Mouse (Mus musculus): ENCODE results near the gene Spn.
"Not testable (repeated sequence)": the region's sequence is repeated elsewhere in the genome, so short reads cannot be mapped to it uniquely, and the experiment has no call there.

Gene Spn

DNA sequence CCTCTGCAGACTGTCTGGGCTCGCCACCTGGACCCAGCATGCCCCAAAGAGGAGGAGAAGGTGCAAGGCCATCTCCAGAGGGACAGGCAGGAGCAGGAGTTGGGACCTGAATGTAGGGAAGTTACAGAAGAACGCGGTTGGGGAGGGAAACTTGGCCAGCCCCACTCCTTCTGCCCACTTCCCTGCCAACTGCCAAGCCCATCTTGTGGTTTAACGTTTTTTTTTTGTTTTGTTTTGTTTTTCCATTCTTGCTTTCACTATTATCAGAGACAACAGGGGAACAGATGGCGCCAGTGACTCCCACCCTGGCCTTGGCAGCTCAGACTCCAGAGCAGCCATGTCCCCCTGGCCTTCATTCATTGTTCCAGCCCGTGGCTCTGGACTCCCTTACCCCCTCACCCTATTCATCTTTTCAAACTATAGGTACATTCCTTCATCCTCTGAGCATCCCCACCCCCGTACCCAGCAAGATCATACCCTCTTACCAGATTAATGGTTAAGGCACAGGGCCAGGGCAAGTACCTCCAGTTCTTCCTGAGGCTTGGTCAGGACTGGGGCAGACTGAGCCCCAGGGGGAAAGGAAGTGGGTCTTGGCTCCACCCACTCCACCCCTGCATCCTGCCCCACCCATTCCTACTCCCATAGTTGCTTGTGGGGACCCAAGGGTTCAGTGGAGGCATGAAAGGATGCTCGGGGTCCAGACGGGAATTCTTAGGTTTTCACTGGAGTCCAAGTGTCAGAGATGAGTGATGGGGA, at the start of gene Spn:
Spn (minus strand) TSS at position 562 of the 756 bp plus-strand sequence.
- no peak for DNase-seq (ENCODE audit: low read depth)

DNA sequence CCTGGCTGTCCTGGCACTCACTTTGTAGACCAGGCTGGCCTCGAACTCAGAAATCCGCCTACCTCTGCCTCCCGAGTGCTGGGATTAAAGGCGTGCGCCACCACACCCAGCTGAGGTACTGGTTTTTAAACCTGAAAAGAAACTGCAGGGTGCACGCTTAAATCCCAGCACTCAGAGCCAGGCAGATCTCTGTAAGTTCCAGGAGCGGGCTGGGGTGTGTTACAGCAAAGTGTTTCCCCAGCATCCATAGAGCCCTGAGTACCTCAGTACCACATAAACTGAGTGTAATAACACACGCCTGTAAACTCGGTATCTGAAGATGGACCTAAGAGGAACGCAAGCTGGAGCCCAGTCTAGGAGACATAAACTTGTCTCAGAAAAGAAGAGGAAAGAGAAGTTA, 49.7 kb upstream of the Spn start:
- no peak for DNase-seq (ENCODE audit: low read depth)

DNA sequence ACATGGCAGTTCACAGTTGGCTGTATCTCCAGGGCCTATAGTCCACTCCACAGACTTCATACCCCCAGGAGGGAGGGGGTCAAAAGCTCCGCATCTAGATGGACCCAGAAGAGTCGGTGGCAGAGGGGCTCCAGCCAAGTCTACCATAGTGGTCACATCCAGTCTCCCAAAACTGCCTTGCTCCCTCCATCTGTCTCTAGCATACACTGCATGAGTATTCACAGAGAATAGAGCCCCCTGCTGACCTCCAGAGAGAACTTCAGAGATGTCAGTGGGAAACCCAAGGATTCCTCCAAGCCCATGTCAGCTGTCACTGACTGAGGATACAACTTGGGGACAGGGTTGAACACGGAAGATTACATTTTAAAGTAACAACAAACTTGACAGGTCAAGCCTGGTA, 48.0 kb upstream of the Spn start:
- DNase-seq (ENCODE audit: low read depth) = no peak

DNA sequence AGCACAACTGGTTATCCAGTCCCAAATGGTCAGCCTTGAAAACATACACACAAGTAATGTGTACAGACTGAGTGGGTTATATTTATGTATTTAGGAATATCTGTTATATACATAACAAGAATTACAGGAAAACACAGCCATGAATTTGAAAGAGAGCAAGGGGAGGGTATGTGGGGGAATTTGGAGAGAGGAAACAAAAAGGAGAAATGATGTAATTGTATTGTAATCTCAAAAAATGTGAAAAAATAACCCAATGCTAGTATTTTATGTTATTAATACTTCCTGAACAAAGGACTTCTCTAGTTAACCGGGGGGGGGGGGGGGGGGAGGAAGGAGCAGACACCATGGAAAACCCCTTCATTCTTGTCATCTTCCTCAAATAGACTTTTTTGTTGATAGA, 47.1 kb upstream of the Spn start:
- DNase-seq (ENCODE audit: low read depth) = no peak

DNA sequence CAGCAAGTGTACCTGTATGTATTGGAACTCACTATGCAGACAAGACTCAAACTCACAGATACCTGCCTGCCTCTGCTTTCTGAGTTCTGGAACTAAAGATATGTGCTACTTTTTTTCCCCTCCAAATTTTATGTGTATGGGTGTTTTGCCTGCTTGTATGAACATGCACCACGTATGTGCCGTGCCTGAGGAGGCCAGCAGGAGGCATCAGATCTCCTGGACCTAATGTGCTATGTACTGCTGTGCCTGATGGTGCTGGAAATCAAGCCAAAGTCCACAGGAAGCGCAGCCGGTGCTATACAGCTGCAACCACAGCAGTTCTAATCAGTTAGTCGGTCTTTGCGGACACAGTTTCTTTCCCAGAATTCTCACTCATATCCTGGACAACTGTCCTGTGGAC, 46.2 kb upstream of the Spn start:
- no peak for DNase-seq (ENCODE audit: low read depth)

DNA sequence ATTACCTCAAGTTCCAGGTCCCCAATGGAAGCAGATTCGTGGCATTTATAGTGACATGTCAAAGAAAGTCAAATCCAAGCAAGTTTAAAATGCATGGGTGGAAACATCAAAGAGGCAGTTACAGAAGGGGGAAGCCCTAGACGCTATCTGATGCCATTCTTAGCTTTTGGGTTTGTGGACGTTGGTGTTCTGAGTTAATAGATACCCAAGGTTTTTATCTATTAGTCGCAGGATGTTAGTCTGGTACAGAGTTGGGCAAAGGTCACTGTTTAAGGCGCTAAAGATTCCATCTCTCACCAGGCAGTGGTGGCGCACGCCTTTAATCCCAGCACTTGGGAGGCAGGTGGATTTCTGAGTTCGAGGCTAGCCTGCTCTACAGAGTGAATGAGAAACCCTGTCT, 45.7 kb upstream of the Spn start:
- no peak for DNase-seq (ENCODE audit: low read depth)

DNA sequence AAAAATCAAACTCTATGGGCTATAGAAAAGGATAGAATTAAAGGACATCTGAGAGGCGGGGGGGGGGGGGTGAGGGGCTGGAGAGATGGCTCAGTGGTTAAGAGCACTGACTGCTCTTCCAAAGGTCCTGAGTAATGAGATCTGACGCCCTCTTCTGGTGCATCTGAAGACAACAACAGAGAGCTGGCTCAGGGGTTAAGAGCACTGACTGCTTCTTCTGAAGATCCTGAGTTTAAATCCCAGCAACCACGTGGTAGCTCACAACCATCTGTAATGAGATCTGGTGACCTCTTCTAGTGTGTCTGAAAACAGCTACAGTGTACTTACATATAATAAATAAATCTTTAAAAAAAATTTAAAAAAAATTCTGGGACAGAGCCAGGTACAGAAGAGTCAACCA, 44.1 kb upstream of the Spn start:
- DNase-seq (ENCODE audit: low read depth) = not testable (repeated sequence)

DNA sequence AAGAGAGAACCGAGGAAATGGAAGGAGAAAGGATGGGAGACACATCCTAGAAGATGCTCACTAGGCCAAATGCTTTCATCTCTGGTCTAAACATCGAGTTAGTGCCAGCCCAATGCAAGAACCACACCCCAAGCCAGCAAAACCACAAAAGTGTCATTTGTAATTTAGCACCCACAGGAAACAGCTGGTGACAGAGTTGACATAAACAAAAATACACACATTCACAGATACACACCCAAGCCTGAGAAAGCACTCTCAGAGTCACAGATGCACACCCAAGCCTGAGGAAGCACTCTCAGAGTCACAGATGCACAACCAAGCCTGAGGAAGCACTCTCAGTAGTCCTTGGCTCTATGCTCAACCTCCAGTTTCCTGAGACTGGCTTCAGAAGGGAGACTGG, 43.2 kb upstream of the Spn start:
- no peak for DNase-seq (ENCODE audit: low read depth)

DNA sequence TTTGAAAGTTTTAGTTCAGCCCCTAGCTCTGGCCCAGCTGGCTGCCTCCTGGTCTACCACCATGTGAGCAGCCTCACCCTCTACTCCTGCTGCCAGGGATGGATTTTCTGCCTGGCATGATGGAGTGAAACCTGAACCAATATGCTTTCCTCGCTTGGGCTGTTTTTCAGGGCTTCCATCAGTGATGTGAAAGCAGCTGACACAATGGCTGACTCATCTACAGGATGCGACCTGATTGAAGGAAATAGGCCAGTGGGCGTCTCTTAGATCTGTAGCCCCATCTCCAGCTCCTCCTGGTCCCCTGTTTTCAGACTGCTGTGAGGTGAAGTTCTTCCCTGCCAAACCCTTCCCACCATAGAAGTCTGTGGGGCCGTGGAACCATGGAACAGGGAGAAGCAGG, 39.3 kb upstream of the Spn start:
- DNase-seq (ENCODE audit: low read depth) = no peak

DNA sequence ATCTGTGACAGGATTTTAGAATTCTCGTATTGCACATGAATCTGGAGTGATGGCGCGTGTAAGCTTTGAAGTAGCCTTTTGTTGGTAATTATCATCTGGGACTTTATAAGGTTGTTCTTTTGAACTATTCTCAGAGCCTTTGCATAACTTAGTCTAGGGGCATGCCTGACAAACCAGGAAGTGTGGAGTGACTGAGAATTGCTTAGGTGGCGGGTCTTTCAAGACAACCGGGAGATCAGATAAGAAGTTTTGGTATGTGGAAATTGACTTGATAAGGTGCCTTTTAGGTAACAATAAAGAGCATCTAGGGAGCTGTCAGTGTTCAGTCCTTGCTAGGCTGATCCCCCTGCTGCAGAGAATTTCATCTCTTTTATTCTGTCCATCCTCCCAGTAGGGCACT, 28.9 kb upstream of the Spn start:
- DNase-seq (ENCODE audit: low read depth) = no peak

DNA sequence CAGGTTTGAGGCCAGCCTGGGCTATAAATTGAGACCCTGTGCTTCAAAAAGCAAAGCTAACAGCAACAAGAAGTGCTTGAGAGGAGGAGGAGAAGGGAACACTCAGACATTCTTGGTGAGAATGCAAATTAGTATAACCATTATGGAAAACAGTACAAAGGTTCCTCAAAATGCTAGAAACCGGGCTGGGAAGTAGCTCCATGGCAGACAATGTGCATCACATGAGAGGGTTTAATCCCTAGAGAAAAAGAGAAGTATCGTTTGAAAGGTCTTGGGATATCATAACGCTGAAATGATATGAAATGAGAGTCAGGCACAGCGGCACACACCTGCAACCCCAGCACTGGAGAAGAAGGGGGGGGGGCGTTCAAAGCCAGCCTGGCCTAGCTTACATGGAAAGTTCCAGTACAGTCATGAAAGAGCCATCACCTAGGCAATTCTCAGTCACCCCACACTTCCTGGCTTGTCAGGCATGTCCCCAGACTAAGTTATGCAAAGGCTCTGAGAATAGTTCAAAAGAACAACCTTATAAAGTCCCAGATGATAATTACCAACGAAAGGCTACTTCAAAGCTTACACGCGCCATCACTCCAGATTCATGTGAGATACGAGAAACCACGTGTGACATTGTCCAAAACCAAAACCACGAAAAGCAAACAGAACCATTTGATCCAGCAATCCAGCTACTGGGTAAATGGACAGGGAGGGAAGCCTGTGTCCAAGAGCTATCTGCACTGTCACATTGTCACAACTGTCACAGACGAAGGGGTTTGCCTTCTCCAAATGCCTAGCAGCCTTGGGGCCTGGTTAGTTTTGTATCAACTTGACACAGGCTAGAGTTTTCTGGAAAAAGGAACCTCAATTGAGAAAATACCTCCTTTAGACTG, 28.2 kb upstream of the Spn start:
- no peak for DNase-seq (ENCODE audit: low read depth)

DNA sequence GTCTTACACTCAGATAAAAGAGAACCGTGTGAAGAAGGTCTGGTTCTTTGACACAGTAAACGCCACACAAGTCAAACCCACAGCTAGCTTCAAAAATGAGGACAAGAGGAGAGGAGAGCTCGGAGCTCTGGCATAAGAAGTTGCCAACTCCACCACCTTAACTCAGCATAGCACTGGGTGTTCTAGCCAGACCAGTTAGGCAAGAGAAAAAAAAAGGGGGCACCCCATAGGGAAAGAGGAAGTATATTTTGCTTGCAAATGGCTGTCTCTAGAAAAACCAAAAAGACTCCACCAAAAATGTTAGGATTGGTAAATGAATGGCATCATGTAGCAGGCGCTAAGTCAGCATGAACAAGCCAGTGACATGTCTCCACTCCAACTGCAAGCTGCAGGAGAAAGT, 26.4 kb upstream of the Spn start:
- no peak for DNase-seq (ENCODE audit: low read depth)

DNA sequence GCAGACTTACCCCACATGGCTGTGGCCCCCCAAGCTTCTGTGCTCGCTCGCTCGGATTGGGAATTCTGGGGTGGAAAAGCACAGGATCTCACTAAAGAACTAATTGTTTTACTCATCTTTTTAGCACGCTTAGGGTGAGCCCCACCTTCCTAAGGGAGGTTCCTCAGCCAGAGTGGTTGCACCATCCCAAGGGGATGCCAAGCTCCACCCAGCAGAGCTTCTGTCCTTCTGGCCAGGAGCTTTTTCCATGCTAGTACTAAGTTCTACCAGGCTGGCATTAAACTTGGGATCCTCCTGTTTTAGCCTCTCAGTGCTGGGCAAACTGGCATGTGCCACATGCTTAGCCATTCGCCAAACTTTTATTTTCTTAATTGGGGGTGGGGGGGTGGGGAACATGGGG, 24.9 kb upstream of the Spn start:
- no peak for DNase-seq (ENCODE audit: low read depth)

DNA sequence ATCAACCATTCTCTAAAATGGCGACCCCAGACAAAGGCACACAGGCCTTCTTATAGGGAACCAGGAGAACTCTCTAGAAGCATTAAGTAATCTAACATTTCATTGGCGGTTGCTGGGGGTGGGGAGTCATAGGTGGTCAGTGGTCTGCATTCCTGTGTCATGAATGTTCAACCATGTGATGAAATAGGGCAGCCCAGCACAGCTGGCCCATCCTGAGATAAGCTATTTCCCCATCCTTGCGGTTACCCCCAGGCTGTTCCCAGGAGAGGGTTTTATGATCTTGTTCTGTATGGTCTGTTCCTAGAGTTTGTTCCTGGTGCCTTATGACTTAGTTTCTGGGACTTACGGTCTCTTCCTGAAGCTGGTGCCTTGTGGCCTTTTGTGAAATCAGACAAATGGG, 19.9 kb upstream of the Spn start:
- peak; percentile 46 for DNase-seq (ENCODE audit: low read depth)

DNA sequence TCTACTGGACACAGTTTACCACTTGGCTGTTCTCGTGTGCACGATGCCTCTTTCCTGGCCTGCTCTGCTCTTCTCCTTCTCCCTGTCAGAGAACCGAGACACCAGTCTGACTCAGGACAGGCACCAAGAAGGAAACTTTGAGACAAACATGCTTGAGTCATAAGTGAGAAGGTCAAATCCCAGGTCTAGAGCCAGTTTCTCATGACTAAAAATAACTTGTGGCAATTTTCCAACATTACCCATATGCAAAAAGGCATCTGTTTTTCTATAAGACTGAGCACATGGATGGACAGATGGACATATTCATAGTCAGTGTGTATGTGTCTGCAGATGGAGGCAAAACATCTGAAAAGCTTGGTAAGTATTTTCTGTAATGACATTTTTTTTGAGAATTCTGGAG, 15.9 kb upstream of the Spn start:
- DNase-seq (ENCODE audit: low read depth) = peak; percentile 55

DNA sequence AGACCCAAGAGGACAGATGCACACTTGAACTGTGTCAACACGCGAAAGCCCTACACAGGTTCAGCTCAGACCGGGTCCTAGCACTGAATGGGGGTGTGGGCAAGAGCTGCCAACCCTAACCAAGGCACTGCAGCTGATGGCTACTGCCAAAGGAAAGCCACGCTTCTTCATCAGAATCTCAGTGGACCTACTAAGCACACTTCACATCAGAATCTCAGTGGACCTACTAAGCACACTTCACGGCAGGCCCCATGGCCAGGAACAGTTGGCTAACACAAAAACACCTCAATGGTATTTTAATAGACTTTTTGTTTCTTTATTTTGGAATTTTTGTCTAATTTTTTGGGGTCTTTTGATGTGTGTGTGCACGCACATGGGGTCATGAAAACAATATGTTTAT, 14.8 kb upstream of the Spn start:
- DNase-seq (ENCODE audit: low read depth) = no peak

DNA sequence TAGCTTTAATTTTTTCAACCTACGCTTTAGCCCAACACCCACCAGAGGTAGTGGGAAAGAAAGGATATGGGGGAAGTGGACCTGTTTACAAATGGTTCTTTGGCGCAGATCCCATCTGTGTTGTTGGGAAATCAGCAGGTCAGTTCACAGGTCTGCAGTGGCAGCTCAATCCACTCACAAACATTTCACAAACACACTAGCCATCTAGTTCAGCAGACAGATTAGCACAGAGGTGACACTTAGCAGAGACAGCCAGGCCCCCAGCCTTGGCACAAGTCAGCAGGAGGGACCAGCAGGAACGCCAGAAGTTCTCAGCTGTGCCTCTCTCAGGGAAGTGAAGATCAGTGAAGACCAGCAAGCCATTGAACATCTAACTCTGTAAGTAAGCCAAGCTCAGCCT, 10.3 kb upstream of the Spn start:
- DNase-seq (ENCODE audit: low read depth) = no peak

DNA sequence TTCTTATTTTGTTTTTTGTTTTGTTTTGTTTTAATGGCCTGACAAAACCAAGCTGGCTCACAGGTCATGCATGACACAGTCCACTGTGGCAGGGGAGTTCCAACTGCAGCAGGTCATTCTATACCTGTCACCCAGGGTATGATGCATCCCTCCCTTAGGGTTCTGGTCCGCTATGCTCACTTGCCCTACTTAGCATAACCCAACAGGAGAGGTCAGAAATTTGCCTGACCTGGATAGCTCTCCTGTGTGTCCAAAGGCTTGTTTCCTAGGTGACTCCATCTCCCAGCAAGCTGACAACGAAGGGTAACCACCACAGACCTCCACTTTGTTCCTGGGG, 8.6 kb upstream of the Spn start:
- no peak for DNase-seq (ENCODE audit: low read depth)

DNA sequence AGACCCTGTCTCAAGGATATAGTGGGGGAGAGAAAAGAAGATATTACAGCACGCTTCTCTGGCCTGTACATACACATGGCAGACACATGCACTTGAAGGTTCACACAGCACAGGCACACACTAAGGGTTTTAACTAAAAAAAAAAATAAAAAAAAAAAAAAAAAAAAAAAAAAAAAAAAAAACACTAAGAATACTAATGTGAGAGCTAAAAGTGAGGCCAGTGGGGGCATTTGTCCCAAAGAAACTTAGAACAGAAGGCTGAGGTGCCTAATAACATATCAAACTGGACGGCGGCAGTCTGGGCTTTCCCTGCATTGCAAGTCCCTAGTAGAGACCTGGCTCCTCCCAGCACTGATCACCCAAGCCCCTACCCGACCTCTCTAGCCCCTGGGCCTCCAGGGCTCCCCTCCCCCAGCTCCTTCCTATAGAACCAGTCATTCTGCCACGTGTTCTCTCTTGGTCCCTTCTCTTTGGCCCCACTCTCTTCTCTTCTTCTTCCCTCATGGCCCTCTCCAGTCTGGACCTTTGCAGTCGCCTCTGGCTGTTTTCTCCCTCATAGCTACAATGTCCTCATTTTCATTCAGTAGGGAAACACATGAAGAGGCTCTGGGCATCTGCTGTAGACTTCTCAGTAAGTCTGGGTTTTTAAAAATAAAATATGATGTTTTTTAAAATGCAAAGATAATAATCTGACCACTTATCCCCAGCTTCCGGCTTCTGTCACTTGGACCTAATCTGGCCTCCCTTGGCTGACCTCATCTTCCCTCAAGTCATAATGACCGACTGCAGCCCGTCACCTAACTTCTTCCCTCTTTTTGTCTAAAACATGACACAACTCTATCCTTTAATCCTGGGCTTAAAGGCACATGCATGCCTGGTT, 8.0 kb upstream of the Spn start:
- no peak for DNase-seq (ENCODE audit: low read depth)

DNA sequence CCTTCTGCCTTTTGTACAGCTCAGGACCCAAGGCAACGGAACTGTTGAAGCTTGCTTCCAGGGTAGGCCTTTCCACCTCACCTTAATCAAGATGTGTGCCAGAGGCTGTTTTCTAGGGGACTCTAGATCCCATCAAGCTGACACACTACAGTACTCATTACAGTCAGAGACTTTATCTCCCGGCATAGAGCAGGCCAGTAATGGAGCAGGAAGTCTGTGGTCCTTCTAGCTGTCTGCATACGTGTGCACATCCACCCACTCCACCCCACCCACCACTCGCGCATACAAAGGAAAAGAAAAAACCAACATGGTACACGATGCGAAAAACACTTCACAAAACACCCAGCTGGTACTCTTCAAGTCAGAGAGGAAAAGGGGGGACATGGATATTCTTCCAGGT, 6.8 kb upstream of the Spn start:
- no peak for DNase-seq (ENCODE audit: low read depth)

DNA sequence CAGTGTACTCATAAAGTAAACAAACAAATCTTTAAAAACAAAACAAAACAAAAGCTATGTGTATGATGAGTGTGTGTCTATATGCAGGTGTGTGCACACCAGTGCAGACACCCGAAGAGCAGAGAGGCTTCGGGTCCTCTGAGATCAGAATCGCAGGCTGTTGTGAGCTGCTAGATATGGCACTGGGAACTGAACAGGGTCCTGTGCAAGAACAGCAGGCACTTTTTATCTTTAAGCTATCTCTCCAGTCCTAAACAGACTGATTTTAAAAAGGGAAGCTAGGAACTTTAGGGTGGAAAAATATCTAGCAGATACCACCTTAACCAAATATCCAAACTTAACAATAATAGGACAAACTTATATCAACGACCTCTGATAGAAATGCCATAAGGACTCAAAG, 5.0 kb upstream of the Spn start:
- DNase-seq (ENCODE audit: low read depth) = no peak

DNA sequence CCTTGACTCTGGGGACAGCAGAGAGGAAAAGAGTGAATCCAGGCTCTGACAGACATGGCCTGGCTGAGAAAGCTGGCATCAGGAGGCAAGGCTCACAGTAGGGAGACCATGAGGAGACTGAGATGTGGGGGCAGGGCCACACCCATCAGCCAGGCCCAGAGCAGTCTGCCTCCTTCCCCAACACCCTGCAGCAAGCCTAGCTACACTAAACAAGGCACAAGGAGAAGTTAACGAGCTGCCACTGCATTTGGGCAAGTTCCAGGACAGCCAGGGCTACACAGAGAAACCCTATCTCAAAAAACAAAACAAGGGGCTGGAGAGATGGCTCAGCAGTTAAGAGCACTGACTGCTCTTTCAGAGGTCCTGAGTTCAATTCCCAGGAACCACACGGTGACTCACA, 4.6 kb upstream of the Spn start:
- no peak for DNase-seq (ENCODE audit: low read depth)

Measured in fibroblast of lung, adult 2 months (primary cell).